ENCODE assay signal across 17 mouse cellular contexts in the genomic region with DNA sequence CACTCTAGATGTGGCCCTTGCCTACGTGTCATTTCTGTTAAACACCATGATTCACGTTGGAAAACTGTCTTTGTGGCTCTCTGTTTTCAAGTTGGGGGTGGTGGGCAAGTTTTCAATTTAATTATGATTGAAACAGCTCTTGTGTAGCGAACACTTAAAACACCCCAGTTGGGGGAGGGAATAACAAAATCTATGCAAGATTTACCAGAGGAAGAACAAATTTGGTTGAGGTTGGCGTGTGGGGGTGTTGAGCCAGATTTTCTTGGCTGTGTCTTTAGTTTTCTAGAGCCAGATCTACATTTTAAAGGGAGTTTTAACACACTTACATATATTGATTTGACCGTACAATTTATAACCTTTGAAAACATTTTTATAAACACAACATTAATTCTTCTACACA.
DNase-seq lines count a peak whose midpoint lies in the region; ATAC-seq and TF ChIP-seq lines count a peak whose summit lies in the region.
"Had no signal": no experiment of that assay in that cellular context is flagged by ENCODE, and none has a peak within 500 bp of the region (broad histone marks: within the 10 kb centered on the region; RNA-seq: fewer than 3 reads in every experiment).

No protein-coding gene starts in this region.

- DNase-seq in frontal cortex, postnatal 10 days (ENCODE audit: low spot score in 2 of 2), result no peak
- no peak for DNase-seq in kidney, adult 18-20 months
- DNase-seq in lung, embryonic 14.5 days, result no peak
- no peak for DNase-seq in lung, adult 2 months
- peak; percentile 43 to 46 for DNase-seq in left cerebral cortex, postnatal 36 days (ENCODE audit: low spot score in 2 of 2)
- no peak for DNase-seq in cerebellum, adult 2 months
- DNase-seq: adrenal gland, adult 8-10 months; cerebellum, adult 9-11 months; gastrocnemius, postnatal 25 days; spleen, adult 18-20 months; thymus, adult 18-20 months had no signal

- H3K27me3 ChIP-seq in kidney, embryonic 16.5 days (ENCODE audit: insufficient read depth, low read length), result no peaks in the 10 kb centered on the region
- H3K27me3 ChIP-seq in lung, embryonic 14.5 days (ENCODE audit: insufficient read depth, low read length), result no peaks in the 10 kb centered on the region
- no peaks in the 10 kb centered on the region for H3K27me3 ChIP-seq in cerebellum, adult 2 months (ENCODE audit: control insufficient read depth, insufficient read depth, low read length)
- H3K27me3 ChIP-seq: lung, embryonic 15.5 days; Patski had no signal

- H3K36me3 ChIP-seq in kidney, embryonic 16.5 days (ENCODE audit: insufficient read depth, low read length), result peaks cover 21% of the 10 kb centered on the region
- peaks cover 37% of the 10 kb centered on the region for H3K36me3 ChIP-seq in lung, embryonic 14.5 days (ENCODE audit: insufficient read depth)

- H3K4me2 ChIP-seq in kidney, embryonic 16.5 days (replicated peaks; ENCODE audit: low read depth, low read length), result no peak overlapping the region
- no peak overlapping the region for H3K4me2 ChIP-seq in lung, embryonic 14.5 days
- H3K4me2 ChIP-seq: lung, embryonic 15.5 days had no signal

- TF ChIP-seq POLR2A in lung, adult 2 months (IDR thresholded peaks at IDR 0.05; ENCODE audit: borderline replicate concordance, extremely low read depth, low read depth, low read length), result no peak
- no peak for TF ChIP-seq POLR2A in cerebellum, adult 2 months (IDR thresholded peaks at IDR 0.05; ENCODE audit: borderline replicate concordance, insufficient read depth, low read length)

- 70% methylated on average over 5 of the region's 5 CpGs for WGBS in kidney, embryonic 16.5 days
- 65% methylated on average over 5 of the region's 5 CpGs for WGBS in lung, embryonic 14.5 days
- WGBS in lung, adult 2 months, result 84% methylated on average over 5 of the region's 5 CpGs
- 81% methylated on average over 5 of the region's 5 CpGs for WGBS in cerebellum, adult 2 months

- no peak for TF ChIP-seq CTCF in lung, embryonic 14.5 days (IDR thresholded peaks at IDR 0.05; ENCODE audit: low read depth)
- no peak for TF ChIP-seq CTCF in lung, adult 2 months (IDR thresholded peaks at IDR 0.05; ENCODE audit: insufficient read depth, low read length)
- no peak for TF ChIP-seq CTCF in cerebellum, adult 2 months (IDR thresholded peaks at IDR 0.05; ENCODE audit: borderline replicate concordance, insufficient read depth, low read depth, low read length)

- peaks cover 31% of the 10 kb centered on the region for H3K4me1 ChIP-seq in kidney, embryonic 16.5 days (ENCODE audit: insufficient read depth, low read length)
- H3K4me1 ChIP-seq in lung, embryonic 14.5 days (ENCODE audit: insufficient read depth), result peaks cover 17% of the 10 kb centered on the region
- peaks cover 19% of the 10 kb centered on the region for H3K4me1 ChIP-seq in lung, adult 2 months (ENCODE audit: control insufficient read depth, insufficient read depth, low read length)
- H3K4me1 ChIP-seq in cerebellum, adult 2 months (ENCODE audit: control insufficient read depth, insufficient read depth, low read length), result no peaks in the 10 kb centered on the region; the same call in 1 of the 2 replicates

- ATAC-seq in frontal cortex, adult (ENCODE audit: low TSS enrichment), result peak; percentile 57
- ATAC-seq in kidney, embryonic 16.5 days (ENCODE audit: low FRiP score, low TSS enrichment), result no peak
- no peak for ATAC-seq in lung, embryonic 14.5 days (ENCODE audit: insufficient read depth)
- ATAC-seq: forebrain, embryonic 16.5 days; Patski had no signal

- H3K9ac ChIP-seq in kidney, embryonic 16.5 days (replicated peaks; ENCODE audit: low read length), result no peak overlapping the region
- H3K9ac ChIP-seq in lung, embryonic 14.5 days, result no peak overlapping the region
- H3K9ac ChIP-seq: lung, embryonic 15.5 days had no signal

- intact Hi-C loops in left cerebral cortex, postnatal 36 days (cut with DNase I), result loop anchor here (5.0 kb wide), 1 partner anchor 37 kb away; no protein-coding TSS in a partner anchor

- no peak overlapping the region for H3K4me3 ChIP-seq in kidney, embryonic 16.5 days (ENCODE audit: low read length)
- no peak overlapping the region for H3K4me3 ChIP-seq in lung, embryonic 14.5 days (ENCODE audit: low read depth, low read length)
- H3K4me3 ChIP-seq in lung, adult 2 months (replicated peaks; ENCODE audit: extremely low read depth, low read depth, low read length), result no peak overlapping the region
- H3K4me3 ChIP-seq in cerebellum, adult 2 months (replicated peaks; ENCODE audit: insufficient read depth, low read depth, low read length), result no peak overlapping the region
- H3K4me3 ChIP-seq: hindbrain, embryonic 10.5 days; lung, embryonic 15.5 days had no signal

- H3K9me3 ChIP-seq in kidney, embryonic 16.5 days (ENCODE audit: low read length), result peaks cover 9% of the 10 kb centered on the region
- peaks cover 6% of the 10 kb centered on the region for H3K9me3 ChIP-seq in lung, embryonic 14.5 days (ENCODE audit: low read depth, low read length)

- H3K27ac ChIP-seq in kidney, embryonic 16.5 days (ENCODE audit: low read length), result 0 out of 2 replicates have a peak overlapping the region, but pooled peaks have one; percentile 12
- 0 out of 2 replicates have a peak overlapping the region, but pooled peaks have one; percentile 8 for H3K27ac ChIP-seq in lung, embryonic 14.5 days (ENCODE audit: low read depth)
- no peak overlapping the region for H3K27ac ChIP-seq in cerebellum, adult 2 months (ENCODE audit: insufficient read depth, low read length)

Comparison
In these comparisons a context has a peak if more than half of its experiments do, and no peak if none do; other contexts are left out.
1. DNase-seq: peak in left cerebral cortex, postnatal 36 days (2 of 2); none in frontal cortex, postnatal 10 days (0 of 2), kidney, adult 18-20 months (single experiment), lung, embryonic 14.5 days (single experiment), lung, adult 2 months (single experiment) and cerebellum, adult 2 months (0 of 2).